Mouse (Mus musculus) C2C12 (cell line): ENCODE measurements around the gene Was.

Source experiments
- CEBPB ChIP-seq: IDR thresholded peaks from one replicate; pipeline ENCODE4 v1.6.1; 2011; ENCODE audit warnings: low read depth, mild to moderate bottlenecking, control low read depth, moderate library complexity
- CTCF ChIP-seq: IDR thresholded peaks from one replicate; pipeline ENCODE4 v1.5.1; 2011; ENCODE audit not compliant: control insufficient read depth, insufficient read depth, insufficient read length
- MAX ChIP-seq: IDR thresholded peaks from one replicate; pipeline ENCODE4 v1.6.1; 2011; ENCODE audit warnings: mild to moderate bottlenecking, control low read depth
- USF1 ChIP-seq: IDR thresholded peaks from one replicate; pipeline ENCODE4 v1.6.1; 2011; ENCODE audit warnings: low read depth, mild to moderate bottlenecking, control low read depth, moderate library complexity

DNA sequence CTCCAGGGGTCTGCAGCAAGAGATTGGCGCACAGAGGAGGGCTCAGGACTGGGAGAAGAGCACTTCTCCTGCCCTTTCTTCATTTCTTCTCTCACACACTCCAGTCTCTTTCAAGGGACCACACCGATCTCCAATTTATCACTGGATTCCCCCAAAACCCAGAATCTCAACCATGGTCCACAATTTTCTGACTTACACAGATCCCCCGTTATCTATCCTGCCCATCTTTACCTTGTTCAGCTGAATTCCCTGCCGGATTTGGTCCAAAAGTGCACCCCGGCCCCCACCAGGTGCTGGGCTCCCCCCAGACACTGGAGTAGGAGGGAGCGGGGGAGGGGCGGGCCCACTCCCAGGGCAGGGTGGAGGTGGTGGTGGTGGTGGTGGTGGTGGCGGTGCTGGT, 4.7 kb downstream of the Was start:
- no peak for TF ChIP-seq CTCF
- TF ChIP-seq MAX, result no peak
- no peak for TF ChIP-seq CEBPB
- no peak for TF ChIP-seq USF1
